Mouse (Mus musculus) heart, adult 2 months (tissue): ENCODE data around the gene Apol7a. TPM values are rescaled to one million over a fixed set of nuclear protein-coding genes. Genes with fewer than 3 reads are reported as not detected.

Experiments used
- DNase-seq, 2 experiments: peaks; one replicate each; pipeline ENCODE4 v3.0.0; 2021
- H3K27ac ChIP-seq: fragments of 200-600 bp; 2 replicates; pipeline ENCODE4 v1.8.1; 2022
- H3K27me3 ChIP-seq: fragments of 200-500 bp; 2 replicates; pipeline ENCODE4 v1.6.1; 2012; ENCODE audit warnings: mild to moderate bottlenecking, low read length, inconsistent platforms, mixed read lengths; ENCODE audit not compliant: control insufficient read depth, insufficient read depth
- H3K36me3 ChIP-seq: fragments of 200-500 bp; 2 replicates; pipeline ENCODE4 v1.6.1; 2012; ENCODE audit warnings: low read length, inconsistent platforms; ENCODE audit not compliant: control insufficient read depth, insufficient read depth
- H3K4me1 ChIP-seq: fragments of 200-500 bp; 2 replicates; pipeline ENCODE4 v1.6.1; 2011; ENCODE audit warnings: low read length; ENCODE audit not compliant: control insufficient read depth, insufficient read depth
- H3K4me3 ChIP-seq: fragments of 200-600 bp; 2 replicates; pipeline ENCODE4 v1.8.1; 2022
- H3K79me2 ChIP-seq: fragments of 200-500 bp; replicated peaks from 2 replicates; pipeline ENCODE4 v1.6.1; 2012; ENCODE audit warnings: mild to moderate bottlenecking, inconsistent platforms, low read length, moderate library complexity, mixed read lengths; ENCODE audit not compliant: control insufficient read depth, insufficient read depth
- H3K9ac ChIP-seq: fragments of 200-500 bp; 2 replicates; pipeline ENCODE4 v1.6.1; 2012; ENCODE audit warnings: low read depth, mild to moderate bottlenecking, control low read depth, inconsistent platforms, low read length, mixed read lengths
- CTCF ChIP-seq: fragments of 200-600 bp; IDR thresholded peaks from 2 replicates; pipeline ENCODE4 v1.8.1; 2022; ENCODE audit warnings: antibody characterized with exemption, mild to moderate bottlenecking, moderate library complexity
- EP300 ChIP-seq: fragments of 200-500 bp; IDR thresholded peaks from 2 replicates; pipeline ENCODE4 v1.6.1; 2011; ENCODE audit warnings: low read depth, low read length, control low read depth; ENCODE audit not compliant: insufficient read depth
- POLR2A ChIP-seq: fragments of 200-500 bp; IDR thresholded peaks from 2 replicates; pipeline ENCODE4 v1.6.1; 2011; ENCODE audit warnings: mild to moderate bottlenecking, low read depth, low read length, control low read depth; ENCODE audit not compliant: insufficient read depth
- WGBS: fragments of 180-500 bp; shearing (Covaris S2); methylation state at CpG from one replicate; pipeline ENCODE4 v1.1.7; 2018; 5-methylcytosine and 5-hydroxymethylcytosine counted together
- intact Hi-C: fragments of 180-260 bp; cut with DNase I; formaldehyde crosslinking; loops from one replicate; pipeline ENCODE4 v1.15.1; 2025
- polyA plus RNA-seq: library from polyadenylated mRNA; depleted of rRNA; stranded (reverse); fragments of >200 nt; gene quantifications from 2 replicates; pipeline ENCODE4 v1.2.3, GENCODE M21; 2012
- total RNA-seq, 2 experiments: library from RNA; stranded (reverse); gene quantifications; 2 replicates each; pipeline ENCODE4 v1.2.3; 2021

Apol7a gene
- total and polyA plus RNA-seq, 3 experiments, result 0.13 to 0.29 TPM; not detected in 1

DNA sequence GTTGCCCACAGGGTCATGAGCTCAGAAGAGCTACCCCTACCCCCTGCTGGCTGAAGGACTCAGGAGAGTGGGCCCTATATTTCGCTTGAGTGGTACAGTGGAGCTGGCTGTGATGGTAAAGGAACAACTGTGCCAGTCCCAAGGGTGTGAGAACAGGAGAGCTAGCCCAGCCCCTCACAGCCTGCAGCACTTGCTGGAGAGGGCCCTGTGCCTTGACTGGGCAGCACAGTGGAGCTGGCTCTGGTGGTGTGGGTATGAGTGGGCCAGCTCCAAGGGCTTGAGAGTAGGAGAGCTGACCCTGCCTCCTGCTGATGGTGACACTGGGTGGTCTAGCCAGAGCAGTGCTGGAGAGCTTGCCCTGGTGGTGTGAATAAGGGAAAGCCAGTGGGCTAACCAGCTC, 16.0 kb downstream of the Apol7a start:
- no peaks in the 10 kb centered on the region for H3K4me1 ChIP-seq

DNA sequence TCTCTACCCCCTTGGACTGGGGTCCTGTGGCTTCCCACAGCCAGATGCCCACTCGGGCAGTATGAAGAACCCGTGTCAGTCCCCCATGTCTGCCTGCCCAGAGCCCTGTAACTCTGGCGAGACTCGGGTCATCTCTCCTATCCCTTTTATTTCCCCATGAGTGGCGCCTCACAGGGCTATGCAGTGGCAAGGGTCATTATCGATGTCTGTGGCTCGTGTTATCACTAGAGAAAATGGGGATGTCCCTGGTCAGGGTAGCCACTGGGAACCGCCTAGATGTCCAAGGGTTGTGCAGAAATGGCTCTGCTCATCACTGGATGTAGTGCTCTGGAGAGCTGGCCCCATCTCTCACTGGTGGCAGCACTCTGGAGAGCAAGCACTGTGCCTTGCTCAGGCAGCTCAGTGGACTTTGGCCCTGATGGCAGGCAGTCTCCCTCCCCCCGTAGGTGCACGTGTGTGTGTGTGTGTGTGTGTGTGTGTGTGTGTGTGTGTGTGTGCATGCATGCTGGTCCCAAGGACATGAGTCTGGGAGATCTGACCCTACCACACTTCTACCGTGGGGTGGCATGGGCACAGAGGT, 16.5 kb downstream of the Apol7a start:
- Histone ChIP-seq H3K27me3 (no peaks in the 10 kb centered on the region), H3K4me3 (no peak overlapping the region), H3K4me1 (no peaks in the 10 kb centered on the region), H3K79me2 (no peaks in the 10 kb centered on the region), H3K36me3 (no peaks in the 10 kb centered on the region), H3K27ac (no peak overlapping the region), H3K9ac (no peak overlapping the region)
- WGBS, result 80% methylated on average over 11 of the region's 11 CpGs
- no peak for DNase-seq
- intact Hi-C loops, result no loop called here
- TF ChIP-seq POLR2A (no peak), CTCF (no peak), EP300 (no peak)

More for the DNA sequence above, 16.0 kb downstream of the Apol7a start:
- H3K36me3 ChIP-seq, result no peaks in the 10 kb centered on the region
- H3K27me3 ChIP-seq, result no peaks in the 10 kb centered on the region
- no peak overlapping the region for H3K27ac ChIP-seq
- no peak for DNase-seq
- intact Hi-C loops, result no loop called here
- H3K79me2 ChIP-seq, result no peaks in the 10 kb centered on the region
- no peak overlapping the region for H3K4me3 ChIP-seq
- TF ChIP-seq POLR2A, result no peak
- no peak for TF ChIP-seq CTCF
- TF ChIP-seq EP300, result no peak
- WGBS, result 61% methylated on average over 1 of the region's 1 CpGs
- H3K9ac ChIP-seq, result no peak overlapping the region

DNA sequence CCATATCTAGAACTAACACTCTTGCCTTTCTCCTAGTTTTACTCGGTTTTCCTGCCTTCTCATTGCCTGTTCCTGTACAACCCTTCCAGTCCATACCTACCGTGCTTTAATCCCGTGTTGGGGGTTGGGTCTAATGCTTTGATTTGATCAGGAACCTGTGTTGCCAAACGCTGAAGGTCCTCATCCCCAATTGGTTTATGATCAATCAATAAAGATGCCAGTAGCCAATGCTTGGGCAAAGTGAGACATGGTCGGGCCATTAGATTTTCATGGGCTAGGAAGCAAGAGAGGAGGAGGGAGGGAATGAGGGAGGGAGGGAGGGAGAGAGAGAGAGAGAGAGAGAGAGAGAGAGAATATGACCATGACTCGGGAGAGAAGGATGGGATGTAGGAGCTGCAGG, 17.4 kb downstream of the Apol7a start:
- Histone ChIP-seq H3K9ac (no peak overlapping the region), H3K4me3 (no peak overlapping the region), H3K27ac (no peak overlapping the region), H3K27me3 (no peaks in the 10 kb centered on the region), H3K36me3 (no peaks in the 10 kb centered on the region), H3K4me1 (no peaks in the 10 kb centered on the region), H3K79me2 (no peaks in the 10 kb centered on the region)
- no peak for DNase-seq
- intact Hi-C loops, result no loop called here
- 82% methylated on average over 6 of the region's 6 CpGs for WGBS
- no peak for TF ChIP-seq CTCF
- no peak for TF ChIP-seq EP300
- TF ChIP-seq POLR2A, result no peak

DNA sequence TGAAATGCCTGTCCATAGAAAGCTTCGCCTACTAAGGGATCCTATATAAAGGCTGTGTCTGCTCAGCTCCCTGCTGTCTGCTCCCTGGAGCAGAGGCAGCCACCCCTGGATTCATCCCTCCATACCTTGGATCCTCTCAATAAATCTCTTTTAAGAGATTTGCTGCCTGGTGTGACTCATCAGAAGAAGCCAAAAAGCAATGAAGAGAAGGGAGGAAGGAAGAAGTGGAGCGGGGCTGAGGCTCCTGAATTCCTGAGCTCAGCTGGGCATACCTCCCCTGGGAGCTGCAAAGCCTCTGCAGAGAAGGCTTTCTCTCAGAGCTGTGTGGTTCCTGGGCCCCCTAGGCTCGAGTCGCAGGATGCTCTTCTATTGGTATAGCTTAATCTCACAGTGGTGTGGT, 19.0 kb downstream of the Apol7a start:
- intact Hi-C loops, result no loop called here
- no peaks in the 10 kb centered on the region for H3K79me2 ChIP-seq
- DNase-seq, result no peak
- H3K4me3 ChIP-seq, result no peak overlapping the region
- WGBS, result 39% methylated on average over 4 of the region's 4 CpGs
- no peaks in the 10 kb centered on the region for H3K4me1 ChIP-seq
- TF ChIP-seq POLR2A, result no peak
- no peak for TF ChIP-seq CTCF
- TF ChIP-seq EP300, result no peak
- H3K27me3 ChIP-seq, result no peaks in the 10 kb centered on the region
- no peaks in the 10 kb centered on the region for H3K36me3 ChIP-seq
- no peak overlapping the region for H3K27ac ChIP-seq
- no peak overlapping the region for H3K9ac ChIP-seq

DNA sequence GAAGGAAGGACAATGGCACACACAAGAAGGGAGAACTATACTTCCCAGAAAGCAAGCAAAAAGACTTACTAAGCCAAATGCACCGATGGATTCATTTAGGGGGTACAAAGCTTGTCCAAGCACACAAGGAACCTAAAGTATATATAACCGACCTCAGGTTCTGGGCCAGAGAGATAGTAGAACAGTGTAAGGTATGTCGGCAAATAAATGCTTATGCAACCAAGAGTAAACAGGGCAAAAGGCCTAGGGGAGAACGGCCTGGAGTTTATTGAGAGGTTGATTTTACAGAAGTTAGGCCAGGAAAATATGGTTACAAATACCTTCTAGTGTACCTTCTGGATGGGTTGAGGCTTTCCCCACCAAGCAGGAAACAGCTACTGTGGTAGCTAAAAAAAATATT, 21.5 kb downstream of the Apol7a start:
- no peaks in the 10 kb centered on the region for H3K4me1 ChIP-seq
- intact Hi-C loops, result no loop called here
- H3K27me3 ChIP-seq, result no peaks in the 10 kb centered on the region
- H3K79me2 ChIP-seq, result no peaks in the 10 kb centered on the region
- H3K27ac ChIP-seq, result no peak overlapping the region
- TF ChIP-seq POLR2A (no peak), EP300 (no peak), CTCF (no peak)
- no peak overlapping the region for H3K9ac ChIP-seq
- H3K4me3 ChIP-seq, result no peak overlapping the region
- DNase-seq, result no peak
- 92% methylated on average over 4 of the region's 4 CpGs for WGBS
- no peaks in the 10 kb centered on the region for H3K36me3 ChIP-seq

DNA sequence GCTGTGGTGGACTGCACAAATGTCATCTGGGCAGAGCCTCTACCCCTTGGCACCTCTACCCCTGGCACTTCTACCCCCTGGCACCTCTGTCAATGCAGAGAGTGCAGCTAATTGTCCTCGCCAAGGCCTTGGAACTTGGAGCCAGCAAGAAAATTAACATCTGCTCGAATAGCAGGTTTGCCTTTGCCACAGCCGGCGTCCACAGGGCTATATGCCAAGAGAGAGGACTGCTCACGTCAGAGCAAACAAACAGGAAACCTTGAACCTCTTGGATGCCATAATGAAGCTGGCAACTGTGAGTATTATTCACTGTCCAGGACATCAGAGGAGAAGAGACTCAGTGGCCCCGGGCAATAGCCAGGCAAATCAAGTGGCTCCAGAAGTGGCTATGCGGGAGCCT, 22.0 kb downstream of the Apol7a start:
- Histone ChIP-seq H3K4me3 (no peak overlapping the region), H3K79me2 (no peaks in the 10 kb centered on the region), H3K27me3 (no peaks in the 10 kb centered on the region), H3K36me3 (no peaks in the 10 kb centered on the region), H3K4me1 (no peaks in the 10 kb centered on the region), H3K9ac (no peak overlapping the region), H3K27ac (no peak overlapping the region)
- WGBS, result 45% methylated on average over 7 of the region's 7 CpGs
- DNase-seq, result no peak
- intact Hi-C loops, result no loop called here
- no peak for TF ChIP-seq EP300
- no peak for TF ChIP-seq CTCF
- TF ChIP-seq POLR2A, result no peak
